12 mouse cellular contexts compared by ENCODE assay signal in genomic region chr5:82396632-82397234, GRCm38 (mm10).
"Had no signal": no experiment of that assay in that cellular context is flagged by ENCODE, and none has a peak within 500 bp of the region (broad histone marks: within the 10 kb centered on the region; RNA-seq: fewer than 3 reads in every experiment).

No protein-coding gene starts in this region.

- H3K36me3 ChIP-seq: kidney, embryonic 15.5 days; limb, embryonic 15.5 days; liver, embryonic 12.5 days; midbrain, embryonic 10.5 days; midbrain, embryonic 15.5 days had no signal

- DNase-seq: kidney, postnatal 14 days; lung, embryonic 14.5 days; lung, postnatal 10 days; lung, postnatal 4 days; right cerebral cortex, postnatal 25 days; thymus, postnatal 4 days had no signal

- H3K4me1 ChIP-seq: kidney, embryonic 15.5 days; limb, embryonic 15.5 days; liver, embryonic 12.5 days; midbrain, embryonic 10.5 days; midbrain, embryonic 15.5 days had no signal

- H3K4me2 ChIP-seq: kidney, embryonic 15.5 days; limb, embryonic 15.5 days; liver, embryonic 12.5 days; lung, embryonic 14.5 days; midbrain, embryonic 15.5 days had no signal

- H3K9me3 ChIP-seq: kidney, embryonic 15.5 days; limb, embryonic 15.5 days; midbrain, embryonic 10.5 days; midbrain, embryonic 15.5 days had no signal

- H3K4me3 ChIP-seq: kidney, embryonic 15.5 days; left cerebral cortex, adult 2 months; limb, embryonic 15.5 days; liver, embryonic 12.5 days; midbrain, embryonic 10.5 days; midbrain, embryonic 15.5 days had no signal

- H3K27ac ChIP-seq: kidney, embryonic 15.5 days; left cerebral cortex, adult 2 months; limb, embryonic 15.5 days; liver, embryonic 12.5 days; midbrain, embryonic 10.5 days; midbrain, embryonic 15.5 days had no signal

- H3K9ac ChIP-seq: kidney, embryonic 15.5 days; limb, embryonic 15.5 days; liver, embryonic 12.5 days; lung, embryonic 14.5 days; midbrain, embryonic 15.5 days had no signal

- ATAC-seq: liver, embryonic 12.5 days; midbrain, embryonic 15.5 days had no signal

- H3K27me3 ChIP-seq: kidney, embryonic 15.5 days; limb, embryonic 15.5 days; liver, embryonic 12.5 days; midbrain, embryonic 15.5 days had no signal
